Mouse (Mus musculus): Measurements from ENCODE around the gene Zfp865. TPM values are rescaled to one million over a fixed set of nuclear protein-coding genes. Genes with fewer than 3 reads are reported as not detected.

Gene Zfp865
- polyA plus RNA-seq, 1 experiment from 2014 or later, result 5.6 TPM

DNA sequence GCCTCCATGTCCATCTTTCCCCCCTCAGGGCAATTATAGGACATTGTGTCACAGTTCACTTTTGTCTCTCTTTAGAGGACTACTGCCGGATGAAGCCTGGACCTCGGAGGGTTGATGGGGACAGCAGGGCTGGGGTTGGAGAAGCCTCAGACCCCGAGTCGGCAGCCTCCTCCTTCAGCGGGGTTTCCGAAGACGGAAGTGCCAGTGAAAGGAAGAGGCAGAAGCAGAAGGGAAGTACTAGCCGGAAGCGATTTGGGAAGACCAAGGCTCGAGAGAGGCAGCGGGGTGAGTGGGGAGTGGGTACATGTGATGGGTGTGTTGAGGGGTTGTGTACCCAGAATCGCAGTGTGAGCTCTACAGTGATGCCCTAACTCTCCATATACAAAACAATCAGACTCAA lies 39.2 kb downstream of the Zfp865 start:
- no peak for TF ChIP-seq CTCF (IDR thresholded peaks at IDR 0.05; ENCODE audit: low read depth)
- H3K36me3 ChIP-seq (ENCODE audit: insufficient read depth, low read length), result no peaks in the 10 kb centered on the region
- no peak overlapping the region for H3K4me2 ChIP-seq (ENCODE audit: low read length)
- H3K4me3 ChIP-seq (replicated peaks; ENCODE audit: low read depth, low read length), result no peak overlapping the region
- DNase-seq (ENCODE audit: low spot score) (no peak), ATAC-seq (replicated peaks; ENCODE audit: low FRiP score, low read depth) (no peak)
- H3K4me1 ChIP-seq (replicated peaks; ENCODE audit: insufficient read depth, low read length), result peaks cover 12% of the 10 kb centered on the region; the same call in 1 of the 2 replicates
- WGBS, result 91% methylated on average over 12 of the region's 12 CpGs
- H3K9me3 ChIP-seq (replicated peaks; ENCODE audit: low read length), result no peaks in the 10 kb centered on the region
- no peak overlapping the region for H3K9ac ChIP-seq (ENCODE audit: low read depth, low read length)
- peaks cover 8% of the 10 kb centered on the region; the same call in 1 of the 2 replicates for H3K27me3 ChIP-seq (ENCODE audit: insufficient read depth, low read length)
- H3K27ac ChIP-seq, result no peak overlapping the region

DNA sequence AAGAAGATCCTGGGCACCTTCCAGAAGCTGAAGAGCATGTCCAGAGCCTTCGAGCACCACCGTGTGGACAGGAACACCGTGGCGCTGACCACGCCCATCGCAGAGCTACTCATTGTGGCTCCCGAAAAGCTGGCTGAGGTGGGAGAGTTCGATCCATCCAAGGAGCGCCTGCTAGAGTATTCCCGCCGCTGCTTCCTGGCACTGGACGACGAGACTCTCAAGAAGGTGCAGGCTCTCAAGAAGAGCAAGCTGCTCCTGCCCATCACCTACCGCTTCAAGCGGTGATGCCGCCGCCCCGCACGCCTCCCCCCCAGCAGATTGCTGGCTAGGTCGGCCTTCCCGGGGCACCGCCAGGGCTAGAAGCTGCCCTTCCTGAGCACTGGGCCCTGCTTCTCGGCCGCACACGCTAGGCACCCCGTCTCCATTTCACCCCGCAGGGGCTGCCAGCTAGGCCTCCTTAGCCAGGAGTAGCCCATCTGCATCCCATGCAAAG lies 40.1 kb downstream of the Zfp865 start:
- Histone ChIP-seq H3K36me3 (ENCODE audit: insufficient read depth, low read length) (no peaks in the 10 kb centered on the region), H3K4me2 (ENCODE audit: low read length) (peak overlapping the region; percentile 77), H3K4me3 (replicated peaks; ENCODE audit: low read depth, low read length) (peak overlapping the region; percentile 77), H3K27me3 (ENCODE audit: insufficient read depth, low read length) (peaks cover under 1% of the 10 kb centered on the region; the same call in 1 of the 2 replicates), H3K4me1 (replicated peaks; ENCODE audit: insufficient read depth, low read length) (peaks cover 12% of the 10 kb centered on the region; the same call in 1 of the 2 replicates), H3K9ac (ENCODE audit: low read depth, low read length) (peak overlapping the region; percentile 95), H3K9me3 (replicated peaks; ENCODE audit: low read length) (no peaks in the 10 kb centered on the region), H3K27ac (peak overlapping the region; percentile 98)
- peak; percentile 82 for TF ChIP-seq CTCF (IDR thresholded peaks at IDR 0.05; ENCODE audit: low read depth)
- DNase-seq (ENCODE audit: low spot score), result peak; percentile 93
- 3% methylated on average over 27 of the region's 27 CpGs for WGBS
- no peak for ATAC-seq (replicated peaks; ENCODE audit: low FRiP score, low read depth)

- peak; percentile 76 for TF ChIP-seq CTCF (IDR thresholded peaks at IDR 0.05; ENCODE audit: low read depth)
- under 1% methylated on average over 60 of the region's 60 CpGs for whole genome bisulfite sequencing
- Histone ChIP-seq H3K36me3 (ENCODE audit: insufficient read depth, low read length) (0 out of 2 replicates have a peak, but pooled peaks cover under 1% of the 10 kb centered on the region), H3K9ac (ENCODE audit: low read depth, low read length) (peak overlapping the region; percentile 95), H3K27ac (peak overlapping the region; percentile 98), H3K4me2 (ENCODE audit: low read length) (peak overlapping the region; percentile 77), H3K27me3 (ENCODE audit: insufficient read depth, low read length) (no peaks in the 10 kb centered on the region), H3K9me3 (replicated peaks; ENCODE audit: low read length) (no peaks in the 10 kb centered on the region), H3K4me3 (replicated peaks; ENCODE audit: low read depth, low read length) (peak overlapping the region; percentile 77), H3K4me1 (replicated peaks; ENCODE audit: insufficient read depth, low read length) (peaks cover 12% of the 10 kb centered on the region; the same call in 1 of the 2 replicates)
- DNase-seq (ENCODE audit: low spot score), result peak; percentile 99
- ATAC-seq (replicated peaks; ENCODE audit: low FRiP score, low read depth), result peak; percentile 89
Measured at GRCm38 (mm10) chr7:5060944-5061773, 41.0 kb downstream of the Zfp865 start.

DNA sequence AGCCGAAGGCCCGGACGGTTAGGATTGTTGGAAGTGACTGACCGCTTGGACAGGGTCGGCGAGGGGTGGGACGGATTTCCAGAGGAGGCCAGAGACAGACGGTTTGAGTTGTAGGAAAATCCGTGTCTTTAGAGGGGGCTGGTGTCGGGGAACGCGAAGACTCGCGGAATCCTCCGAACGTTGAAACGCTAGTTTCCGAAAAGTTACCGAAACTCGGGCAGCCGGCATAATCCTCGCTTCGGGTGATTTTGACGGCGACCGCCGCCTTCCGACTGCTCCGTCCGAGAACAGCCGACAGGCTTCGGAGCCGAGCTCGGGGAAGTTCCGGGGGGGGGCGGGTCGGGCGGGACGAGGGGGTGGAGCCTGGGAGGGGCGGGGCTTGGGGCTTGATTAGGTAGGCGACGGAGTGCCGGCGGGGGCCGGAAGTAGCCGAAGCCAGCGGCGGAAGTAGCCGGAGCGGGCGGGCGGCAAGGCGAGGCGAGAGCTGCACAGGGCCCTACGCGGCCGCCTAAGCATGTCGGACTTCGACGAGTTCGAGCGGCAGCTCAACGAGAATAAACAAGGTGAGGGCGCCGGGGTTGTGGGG lies 41.7 kb downstream of the Zfp865 start, which contains the start of gene U2af2:
U2af2 (plus strand) TSS at position 370 of the 586 bp plus-strand sequence.
- Histone ChIP-seq H3K9ac (ENCODE audit: low read depth, low read length) (peak within 1 kb of the TSS; percentile 95), H3K4me3 (replicated peaks; ENCODE audit: low read depth, low read length) (peak within 1 kb of the TSS; percentile 77), H3K36me3 (ENCODE audit: insufficient read depth, low read length) (0 out of 2 replicates have a peak, but pooled peaks cover 7% of the 10 kb centered on the region), H3K4me2 (ENCODE audit: low read length) (peak within 1 kb of the TSS; percentile 77), H3K27me3 (ENCODE audit: insufficient read depth, low read length) (no peaks in the 10 kb centered on the region), H3K27ac (peak within 1 kb of the TSS; percentile 98), H3K9me3 (replicated peaks; ENCODE audit: low read length) (no peaks in the 10 kb centered on the region), H3K4me1 (replicated peaks; ENCODE audit: insufficient read depth, low read length) (peaks cover 8% of the 10 kb centered on the region; the same call in 1 of the 2 replicates)
- WGBS, result 1% methylated on average over 60 of the region's 65 CpGs
- ATAC-seq (replicated peaks; ENCODE audit: low FRiP score, low read depth) (peak; percentile 84), DNase-seq (ENCODE audit: low spot score) (peak; percentile 96)
- TF ChIP-seq CTCF (IDR thresholded peaks at IDR 0.05; ENCODE audit: low read depth), result no peak

DNA sequence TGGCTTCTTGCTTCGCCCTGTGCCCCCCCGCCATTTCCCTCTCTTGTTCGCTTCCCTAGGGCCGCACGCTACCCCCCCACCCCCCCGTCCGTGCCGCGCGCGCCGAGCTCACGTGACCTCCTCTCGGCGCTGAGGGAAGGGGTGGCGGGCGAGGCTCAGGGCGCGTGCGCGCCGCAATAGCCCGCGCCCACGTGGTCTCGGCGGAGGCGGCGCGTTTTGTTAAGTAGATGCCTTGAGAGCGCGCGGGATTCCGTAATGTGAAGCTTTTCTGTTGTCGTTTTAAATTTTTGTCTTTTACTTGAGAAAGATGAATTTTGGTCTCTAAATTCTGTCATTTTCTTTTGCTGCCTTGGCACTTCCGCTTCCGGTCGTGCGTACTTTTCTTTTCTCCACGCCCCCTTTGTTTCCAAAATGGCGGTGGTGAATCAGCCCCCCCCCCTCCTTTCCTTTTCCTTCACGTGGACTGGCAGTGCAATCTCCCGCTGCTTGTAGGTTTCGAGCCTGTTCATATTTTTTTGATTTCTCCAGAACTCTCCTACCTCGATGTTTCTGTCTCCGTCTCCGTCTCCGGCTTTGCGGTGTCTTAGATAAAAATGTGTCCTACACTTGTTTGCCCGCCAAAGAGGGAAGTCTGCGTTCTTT lies 42.3 kb downstream of the Zfp865 start:
- peak; percentile 40 for ATAC-seq (replicated peaks; ENCODE audit: low FRiP score, low read depth)
- H3K36me3 ChIP-seq (ENCODE audit: insufficient read depth, low read length), result 0 out of 2 replicates have a peak, but pooled peaks cover 7% of the 10 kb centered on the region
- H3K27ac ChIP-seq, result peak overlapping the region; percentile 98
- no peaks in the 10 kb centered on the region for H3K27me3 ChIP-seq (ENCODE audit: insufficient read depth, low read length)
- TF ChIP-seq CTCF (IDR thresholded peaks at IDR 0.05; ENCODE audit: low read depth), result no peak
- H3K9ac ChIP-seq (ENCODE audit: low read depth, low read length), result peak overlapping the region; percentile 95
- H3K4me3 ChIP-seq (replicated peaks; ENCODE audit: low read depth, low read length), result peak overlapping the region; percentile 77
- under 1% methylated on average over 51 of the region's 51 CpGs for WGBS
- no peaks in the 10 kb centered on the region for H3K9me3 ChIP-seq (replicated peaks; ENCODE audit: low read length)
- peaks cover 6% of the 10 kb centered on the region; the same call in 1 of the 2 replicates for H3K4me1 ChIP-seq (replicated peaks; ENCODE audit: insufficient read depth, low read length)
- DNase-seq (ENCODE audit: low spot score), result peak; percentile 94
- H3K4me2 ChIP-seq (ENCODE audit: low read length), result peak overlapping the region; percentile 77

DNA sequence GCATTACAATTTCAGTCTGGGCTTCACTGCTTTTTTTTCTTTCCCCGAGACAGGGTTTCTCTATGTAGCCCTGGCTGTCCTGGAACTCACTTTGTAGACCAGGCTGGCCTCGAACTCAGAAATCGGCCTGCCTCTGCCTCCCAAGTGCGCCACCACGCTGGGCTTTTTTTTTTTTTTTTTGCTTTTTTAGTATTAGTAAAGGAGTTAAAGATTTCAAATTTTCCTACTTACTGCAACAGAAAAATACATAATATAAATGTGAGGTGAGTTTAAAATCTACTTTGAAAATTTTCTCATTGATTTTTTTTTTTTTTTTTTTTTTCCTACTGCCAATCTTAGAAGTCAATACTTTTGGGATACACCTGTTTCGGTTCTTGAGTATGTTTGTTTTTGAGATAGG lies 44.7 kb downstream of the Zfp865 start:
- Histone ChIP-seq H3K36me3 (ENCODE audit: insufficient read depth, low read length) (peaks cover 30% of the 10 kb centered on the region), H3K27ac (no peak overlapping the region), H3K4me2 (ENCODE audit: low read length) (no peak overlapping the region), H3K9me3 (replicated peaks; ENCODE audit: low read length) (no peaks in the 10 kb centered on the region), H3K4me3 (replicated peaks; ENCODE audit: low read depth, low read length) (no peak overlapping the region), H3K9ac (ENCODE audit: low read depth, low read length) (no peak overlapping the region), H3K27me3 (ENCODE audit: insufficient read depth, low read length) (no peaks in the 10 kb centered on the region), H3K4me1 (replicated peaks; ENCODE audit: insufficient read depth, low read length) (peaks cover 6% of the 10 kb centered on the region; the same call in 1 of the 2 replicates)
- 93% methylated on average over 6 of the region's 6 CpGs for WGBS
- no peak for TF ChIP-seq CTCF (IDR thresholded peaks at IDR 0.05; ENCODE audit: low read depth)
- ATAC-seq (replicated peaks; ENCODE audit: low FRiP score, low read depth) (no peak), DNase-seq (ENCODE audit: low spot score) (no peak)

Data from kidney, postnatal 0 days (tissue).